Mouse (Mus musculus): ENCODE results near the gene Hspa12b. TPM values are rescaled to one million over a fixed set of nuclear protein-coding genes. Genes with fewer than 3 reads are reported as not detected.

Gene Hspa12b
- 23.7 TPM for polyA plus RNA-seq (2014; fragmentation: Illumina TruSeq; extraction: RNeasy Lipid Tissue Mini Kit (QIAGEN cat#74804); ENCODE audit: insufficient read depth, low read depth, low replicate concordance)

DNA sequence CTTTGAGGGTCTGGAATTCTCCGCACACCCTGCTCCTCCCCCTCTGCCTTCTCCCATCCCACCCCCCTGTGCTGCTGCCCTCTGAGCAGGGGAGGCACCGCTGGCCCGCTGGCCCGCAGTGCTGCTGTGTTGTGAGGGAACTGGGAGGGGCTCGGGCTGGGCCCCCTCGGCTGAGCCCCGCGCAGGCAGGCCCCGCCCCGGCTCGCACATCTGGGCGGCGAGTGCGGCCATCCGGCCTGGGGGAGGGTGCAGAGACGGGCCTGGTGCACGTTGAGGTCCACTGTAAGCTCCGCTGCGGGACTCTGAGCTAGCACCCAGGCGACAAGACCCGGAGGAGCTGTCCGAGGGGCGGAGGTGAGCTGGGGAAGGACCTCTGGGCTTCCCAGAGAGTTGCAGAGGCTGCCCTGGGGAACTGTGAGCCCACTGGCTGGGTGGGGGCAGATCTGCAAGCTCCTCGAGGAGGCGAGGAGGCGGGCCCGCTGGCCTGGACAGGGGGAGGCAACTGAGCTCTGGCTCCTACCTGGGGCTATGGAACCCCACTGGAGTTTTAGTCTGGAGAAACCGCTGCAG is at the start of gene Hspa12b:
Hspa12b (plus strand) TSS at position 120 of the 570 bp plus-strand sequence.

DNA sequence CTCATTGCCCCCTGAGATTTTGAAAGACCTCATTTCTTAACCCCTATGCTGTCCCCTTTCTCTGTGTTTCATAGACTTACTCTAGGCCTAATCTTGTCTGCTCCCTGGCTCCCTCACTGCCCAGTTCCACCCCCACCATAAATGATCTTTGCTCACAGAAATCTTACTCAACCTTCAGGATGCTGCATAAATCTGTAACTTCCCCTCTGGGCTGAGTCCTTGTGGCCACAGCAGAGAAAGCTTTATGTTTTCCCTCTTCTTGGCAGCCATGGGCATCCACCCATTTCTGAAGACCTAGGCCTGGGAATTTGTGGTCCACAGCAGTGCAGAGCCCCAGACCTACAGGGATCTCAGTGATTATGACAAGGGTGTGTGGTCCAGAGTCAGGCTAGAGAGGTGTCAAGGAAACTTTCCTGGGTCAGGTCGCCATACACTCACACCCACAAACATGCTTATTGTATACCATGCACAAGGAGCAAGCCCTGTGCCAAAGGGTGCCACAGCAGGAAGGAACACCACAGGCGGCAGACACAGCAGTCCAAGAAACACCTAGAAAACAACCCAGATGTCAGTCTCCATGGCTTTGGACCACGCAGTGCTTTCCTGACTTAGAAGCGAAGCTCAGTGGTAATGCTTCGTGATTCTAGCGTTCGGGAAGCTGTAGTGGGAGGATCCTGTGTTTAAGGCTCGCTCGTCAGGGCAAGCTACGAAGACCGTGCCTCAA is 40.3 kb upstream of the Hspa12b start, which contains the start of gene Siglec1:
Siglec1 (minus strand) TSS at position 99 of the 724 bp plus-strand sequence.

DNA sequence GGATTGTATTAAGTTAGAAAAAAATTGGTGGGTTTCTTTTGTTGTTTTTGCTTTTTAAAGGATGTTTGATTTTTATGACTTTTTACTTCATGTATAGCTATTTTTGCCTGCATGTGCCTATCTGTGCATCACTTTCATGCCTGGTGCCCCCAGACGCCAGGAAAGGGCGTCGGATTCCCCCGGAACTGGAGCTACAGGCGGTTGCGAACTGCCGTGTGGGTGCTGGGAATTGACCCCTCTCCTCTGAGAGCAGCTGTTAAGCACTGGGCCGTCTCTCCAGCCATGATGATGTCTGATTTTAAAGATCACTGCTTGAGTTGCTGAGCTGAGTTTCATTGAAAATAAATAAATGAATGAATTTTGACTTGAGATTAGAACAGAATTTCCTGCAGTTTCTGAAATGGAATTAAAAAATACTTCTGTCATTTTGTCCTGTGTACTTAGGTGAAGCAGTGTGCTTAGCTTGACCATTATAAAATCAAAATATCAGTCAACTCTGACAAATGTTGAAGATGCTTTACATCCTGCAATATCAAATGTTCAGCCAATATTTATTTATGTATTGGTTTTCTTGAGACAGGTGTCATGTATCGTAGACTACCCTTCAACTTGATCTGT is 6.0 kb downstream of the Hspa12b start, which contains the start of gene Gm11037:
Gm11037 (plus strand) TSS at position 568 of the 618 bp plus-strand sequence.

GRCm38 (mm10) chr2:131159938-131160581 is 33.0 kb downstream of the Hspa12b start, which contains the start of gene 1700037H04Rik:
TSS of gene 1700037H04Rik (minus strand) at chr2:131160081.

DNA sequence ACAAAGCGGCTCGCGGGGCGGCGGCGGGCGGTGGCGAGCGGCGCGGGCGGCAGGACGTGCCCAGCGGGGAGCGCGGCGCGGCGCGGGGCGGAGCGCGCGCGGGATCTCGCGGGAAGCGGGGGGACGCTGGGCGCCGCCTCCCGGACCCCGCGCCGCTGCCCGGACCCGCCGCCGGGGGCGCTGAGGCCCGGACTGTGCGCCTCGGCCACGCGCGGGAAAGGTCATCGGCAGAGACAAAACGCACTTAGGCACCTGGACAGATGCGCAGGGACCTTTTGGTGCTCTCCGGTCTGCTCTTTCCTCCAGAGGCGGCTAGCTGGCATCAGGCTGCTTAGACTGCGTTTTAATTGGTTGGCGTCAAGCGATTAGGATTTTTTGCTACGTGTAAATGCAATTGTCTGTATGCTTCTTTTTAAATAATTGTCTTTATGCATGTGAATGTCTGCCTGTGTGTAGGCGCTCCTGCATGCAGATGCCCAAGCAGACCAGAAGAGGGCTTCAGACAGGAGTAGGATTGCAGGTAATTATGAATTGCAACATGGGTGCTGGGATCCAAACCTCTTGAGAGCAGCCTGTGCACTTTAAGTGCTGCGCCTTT is 53.0 kb downstream of the Hspa12b start, which contains the start of gene Cenpb:
Cenpb (minus strand) TSS at position 78 of the 598 bp plus-strand sequence.

DNA sequence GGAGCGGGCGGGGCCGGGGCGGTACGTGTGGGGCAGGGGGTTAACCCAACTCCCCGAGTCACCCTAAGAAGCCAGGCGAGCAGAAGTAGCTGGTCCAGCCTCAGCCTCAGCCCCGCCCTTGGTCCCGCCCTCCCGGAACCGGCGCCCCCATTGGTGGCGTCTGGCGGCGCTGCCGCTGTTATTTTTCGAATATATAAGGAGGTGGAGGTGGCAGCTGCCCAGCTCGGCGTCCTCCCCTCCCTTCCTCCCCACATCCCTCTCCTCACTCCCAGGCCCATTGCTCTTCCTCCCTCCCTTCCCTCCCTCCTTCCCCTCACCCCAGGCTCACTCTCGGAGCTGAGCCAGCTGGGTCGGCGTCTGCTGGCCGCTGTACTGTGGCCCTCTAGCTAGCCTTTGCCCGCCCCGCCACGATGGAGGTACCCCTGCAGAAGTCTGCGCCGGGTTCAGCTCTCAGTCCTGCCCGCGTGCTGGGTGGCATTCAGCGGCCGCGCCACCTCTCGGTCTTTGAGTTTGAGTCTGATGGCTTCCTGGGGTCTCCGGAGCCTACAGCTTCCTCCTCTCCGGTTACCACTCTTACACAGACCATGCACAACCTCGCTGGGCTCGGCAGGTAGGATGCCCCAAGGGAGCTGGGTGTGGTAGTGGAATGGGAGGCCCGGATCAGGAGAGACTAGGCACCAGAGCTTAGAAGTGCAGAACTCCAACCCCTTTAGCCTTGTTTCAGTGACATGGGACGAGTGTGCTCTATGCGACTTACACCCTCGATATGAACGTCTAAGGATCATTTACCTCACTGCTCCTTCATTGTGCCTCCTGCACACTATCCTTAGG is 59.9 kb downstream of the Hspa12b start, which contains the start of the genes Cdc25b and Spef1:
Cdc25b (plus strand) TSS at position 179 of the 831 bp plus-strand sequence.
Spef1 (minus strand) TSS at position 512 of the 831 bp plus-strand sequence.

Other genes starting within 250 kb of the Hspa12b start
- gene 4930402H24Rik, start 220.9 kb upstream of the Hspa12b start, polyA plus RNA-seq (2014; fragmentation: Illumina TruSeq; extraction: RNeasy Lipid Tissue Mini Kit (QIAGEN cat#74804); ENCODE audit: insufficient read depth, low read depth, low replicate concordance): 10.3 TPM
- 6.7 TPM for gene Atrn, start 220.8 kb upstream of the Hspa12b start, polyA plus RNA-seq (2014; fragmentation: Illumina TruSeq; extraction: RNeasy Lipid Tissue Mini Kit (QIAGEN cat#74804); ENCODE audit: insufficient read depth, low read depth, low replicate concordance)
- 3.0 TPM for gene Gfra4, start 84.2 kb upstream of the Hspa12b start, polyA plus RNA-seq (2014; fragmentation: Illumina TruSeq; extraction: RNeasy Lipid Tissue Mini Kit (QIAGEN cat#74804); ENCODE audit: insufficient read depth, low read depth, low replicate concordance)
- 6.4 TPM for gene Adam33, start 63.5 kb upstream of the Hspa12b start, polyA plus RNA-seq (2014; fragmentation: Illumina TruSeq; extraction: RNeasy Lipid Tissue Mini Kit (QIAGEN cat#74804); ENCODE audit: insufficient read depth, low read depth, low replicate concordance)
- gene Siglec1, start 40.5 kb upstream of the Hspa12b start, polyA plus RNA-seq (2014; fragmentation: Illumina TruSeq; extraction: RNeasy Lipid Tissue Mini Kit (QIAGEN cat#74804); ENCODE audit: insufficient read depth, low read depth, low replicate concordance): 1.8 TPM
- not detected for gene Gm11037, start 6.2 kb downstream of the Hspa12b start, polyA plus RNA-seq (2014; fragmentation: Illumina TruSeq; extraction: RNeasy Lipid Tissue Mini Kit (QIAGEN cat#74804); ENCODE audit: insufficient read depth, low read depth, low replicate concordance)
- 16.9 TPM for gene 1700037H04Rik, start 32.8 kb downstream of the Hspa12b start, polyA plus RNA-seq (2014; fragmentation: Illumina TruSeq; extraction: RNeasy Lipid Tissue Mini Kit (QIAGEN cat#74804); ENCODE audit: insufficient read depth, low read depth, low replicate concordance)
- gene Cenpb, start 52.8 kb downstream of the Hspa12b start, polyA plus RNA-seq (2014; fragmentation: Illumina TruSeq; extraction: RNeasy Lipid Tissue Mini Kit (QIAGEN cat#74804); ENCODE audit: insufficient read depth, low read depth, low replicate concordance): 80.9 TPM
- 11.6 TPM for gene Cdc25b, start 59.7 kb downstream of the Hspa12b start, polyA plus RNA-seq (2014; fragmentation: Illumina TruSeq; extraction: RNeasy Lipid Tissue Mini Kit (QIAGEN cat#74804); ENCODE audit: insufficient read depth, low read depth, low replicate concordance)
- gene Spef1, start 60.0 kb downstream of the Hspa12b start, polyA plus RNA-seq (2014; fragmentation: Illumina TruSeq; extraction: RNeasy Lipid Tissue Mini Kit (QIAGEN cat#74804); ENCODE audit: insufficient read depth, low read depth, low replicate concordance): 18.8 TPM
- gene Ap5s1, start 79.8 kb downstream of the Hspa12b start, polyA plus RNA-seq (2014; fragmentation: Illumina TruSeq; extraction: RNeasy Lipid Tissue Mini Kit (QIAGEN cat#74804); ENCODE audit: insufficient read depth, low read depth, low replicate concordance): 12.5 TPM
- gene Mavs, start 106.8 kb downstream of the Hspa12b start, polyA plus RNA-seq (2014; fragmentation: Illumina TruSeq; extraction: RNeasy Lipid Tissue Mini Kit (QIAGEN cat#74804); ENCODE audit: insufficient read depth, low read depth, low replicate concordance): 13.7 TPM
- gene Pank2, start 135.2 kb downstream of the Hspa12b start, polyA plus RNA-seq (2014; fragmentation: Illumina TruSeq; extraction: RNeasy Lipid Tissue Mini Kit (QIAGEN cat#74804); ENCODE audit: insufficient read depth, low read depth, low replicate concordance): 22.1 TPM
- 1.7 TPM for gene Rnf24, start 225.6 kb downstream of the Hspa12b start, polyA plus RNA-seq (2014; fragmentation: Illumina TruSeq; extraction: RNeasy Lipid Tissue Mini Kit (QIAGEN cat#74804); ENCODE audit: insufficient read depth, low read depth, low replicate concordance)

Data from lung, adult 10 weeks (tissue).